Mouse (Mus musculus) monocyte, adult 2 months (primary cell): ENCODE data around the gene Myl9.
"Not testable (repeated sequence)": the region's sequence is repeated elsewhere in the genome, so short reads cannot be mapped to it uniquely, and the experiment has no call there.

ENCODE experiments used
- DNase-seq, 2 experiments: peaks; one replicate each; pipeline ENCODE4 v3.0.0; 2022; ENCODE audit warnings: low spot score in 2 of 2, low read depth in 1 of 2

Gene Myl9

GRCm38 (mm10) chr2:156784016-156784585 is 8.9 kb downstream of the Myl9 start:
- DNase-seq: no peak

- no peak for DNase-seq
These were observed 9.7 kb downstream of the Myl9 start for GRCm38 (mm10) chr2:156784891-156785290.

- not testable (repeated sequence) for DNase-seq
These were observed 11.1 kb downstream of the Myl9 start for GRCm38 (mm10) chr2:156786369-156786768.

- DNase-seq: no peak
These were observed 12.0 kb downstream of the Myl9 start for GRCm38 (mm10) chr2:156787090-156787775.

- no peak for DNase-seq
These were observed 12.5 kb downstream of the Myl9 start for GRCm38 (mm10) chr2:156787776-156788105.

GRCm38 (mm10) chr2:156788836-156789235 is 13.6 kb downstream of the Myl9 start:
- DNase-seq: no peak

- DNase-seq: no peak
These were observed 23.3 kb downstream of the Myl9 start for GRCm38 (mm10) chr2:156798516-156798915.

GRCm38 (mm10) chr2:156801045-156801444 is 25.8 kb downstream of the Myl9 start:
- DNase-seq: no peak

GRCm38 (mm10) chr2:156802116-156802515 is 26.9 kb downstream of the Myl9 start:
- DNase-seq: not testable (repeated sequence)

GRCm38 (mm10) chr2:156803698-156804372 is 28.6 kb downstream of the Myl9 start:
- no peak for DNase-seq

- no peak for DNase-seq
These were observed 29.4 kb downstream of the Myl9 start for GRCm38 (mm10) chr2:156804589-156804988.

GRCm38 (mm10) chr2:156806886-156807285 is 31.7 kb downstream of the Myl9 start:
- DNase-seq: no peak

- peak; percentile 1 to 15 for DNase-seq
These were observed 34.4 kb downstream of the Myl9 start for GRCm38 (mm10) chr2:156809579-156809978.

GRCm38 (mm10) chr2:156810716-156811115 is 35.5 kb downstream of the Myl9 start:
- DNase-seq: no peak

- DNase-seq: no peak
These were observed 36.3 kb downstream of the Myl9 start for GRCm38 (mm10) chr2:156811556-156811955.

- no peak for DNase-seq
These were observed 39.2 kb downstream of the Myl9 start for GRCm38 (mm10) chr2:156814344-156814801.

GRCm38 (mm10) chr2:156814893-156815292 is 39.7 kb downstream of the Myl9 start:
- no peak for DNase-seq

- DNase-seq: no peak
These were observed 40.2 kb downstream of the Myl9 start for GRCm38 (mm10) chr2:156815412-156815811.

GRCm38 (mm10) chr2:156816116-156816515 is 40.9 kb downstream of the Myl9 start:
- DNase-seq: no peak

GRCm38 (mm10) chr2:156825128-156825527 is 49.9 kb downstream of the Myl9 start:
- DNase-seq: not testable (repeated sequence)
